Mouse (Mus musculus): ENCODE measurements around the gene Pcx. TPM values are rescaled to one million over a fixed set of nuclear protein-coding genes. Genes with fewer than 3 reads are reported as not detected.
A peak's percentile ranks its signal among the peaks of the same experiment; 100 is the strongest.

Pcx gene
- polyA plus RNA-seq, 1 experiment from 2014 or later: 15.9 TPM

DNA sequence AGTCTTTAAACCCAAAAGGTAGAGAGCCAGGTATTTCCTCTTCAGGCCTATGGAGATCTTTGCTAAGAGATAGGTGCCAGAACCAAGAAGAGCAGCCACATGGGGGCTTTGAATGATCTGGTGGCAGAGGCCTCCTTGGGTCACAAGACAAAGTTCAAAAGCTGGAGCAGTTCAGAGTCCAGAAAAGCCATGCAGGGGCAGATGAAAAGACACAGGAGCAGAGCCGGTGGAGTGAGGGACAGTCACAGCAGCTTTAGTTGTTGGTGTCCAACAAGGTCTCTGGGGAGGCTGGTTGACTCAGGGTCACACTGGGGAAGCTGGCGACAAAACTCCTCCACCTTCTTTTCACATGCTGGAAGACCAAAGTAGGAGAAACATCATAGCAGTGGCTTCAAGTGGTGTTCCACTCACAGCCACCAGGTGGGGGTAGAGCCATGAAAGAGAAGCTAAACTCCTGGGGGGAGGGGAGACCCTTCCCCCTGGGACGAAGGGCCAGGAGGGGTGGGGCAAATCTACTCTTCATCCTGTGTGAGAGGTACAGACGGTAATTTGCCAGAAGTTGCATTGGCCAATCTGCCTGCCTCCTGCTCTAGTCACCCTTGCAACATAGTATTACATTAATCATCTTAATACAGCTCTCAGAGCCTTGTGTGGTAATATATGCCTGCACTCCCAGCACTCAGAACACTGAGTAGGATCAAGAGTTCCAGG, 12.9 kb upstream of the Pcx start:
- Histone ChIP-seq H3K4me1 (replicated peaks) (peaks cover 9% of the 10 kb centered on the region), H3K4me2 (0 out of 2 replicates have a peak overlapping the region, but pooled peaks have one; percentile 14), H3K9me3 (replicated peaks) (no peaks in the 10 kb centered on the region), H3K27ac (ENCODE audit: poor library complexity, severe bottlenecking) (no peak overlapping the region), H3K9ac (no peak overlapping the region), H3K36me3 (no peaks in the 10 kb centered on the region), H3K4me3 (no peak overlapping the region), H3K27me3 (replicated peaks) (no peaks in the 10 kb centered on the region)
- no peak for ATAC-seq (ENCODE audit: insufficient number of reproducible peaks, low FRiP score)
- 3% methylated on average over 4 of the region's 4 CpGs for WGBS

DNA sequence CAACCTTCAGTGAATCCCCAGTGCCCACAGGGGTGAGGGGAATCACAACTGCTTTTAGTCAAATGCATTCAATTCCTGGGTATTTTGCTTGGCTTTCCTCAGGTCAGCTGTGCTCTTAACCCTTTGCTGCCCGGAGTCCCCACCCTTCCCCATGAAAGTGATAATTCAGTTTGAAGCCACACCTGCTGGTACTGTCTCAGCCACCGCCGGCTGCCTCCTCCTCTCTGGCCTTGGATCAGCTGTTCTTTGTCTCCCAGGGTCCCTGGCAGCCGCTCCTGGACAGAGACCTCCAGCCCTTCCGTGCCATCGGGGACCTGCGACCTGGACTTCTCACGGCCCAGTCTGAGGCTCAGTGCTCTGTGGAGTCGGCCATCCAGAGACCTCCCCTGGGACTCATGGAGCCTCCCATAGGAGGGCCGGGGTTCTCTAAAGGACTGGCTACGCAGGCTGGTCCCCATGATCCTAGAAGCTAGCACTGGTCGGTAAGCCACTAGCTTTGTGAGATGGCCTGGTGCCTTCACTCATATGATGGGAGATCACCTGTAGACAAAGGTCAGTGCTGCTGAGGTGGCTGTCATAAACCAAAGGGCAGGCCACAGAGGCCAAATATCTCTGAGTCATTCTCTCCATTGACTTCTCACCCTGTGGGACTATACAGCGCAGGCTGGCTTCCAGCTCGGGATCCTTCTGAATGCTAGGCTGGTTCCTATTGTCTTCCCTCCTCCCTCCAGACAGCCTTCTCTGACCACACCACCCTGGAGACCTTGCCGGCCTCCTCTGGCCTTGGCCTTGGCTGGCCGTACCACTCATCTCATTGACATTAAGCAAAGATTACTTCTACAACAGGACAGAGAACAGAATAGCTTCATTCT, 12.0 kb upstream of the Pcx start, which contains the start of gene 2010003K11Rik:
TSS of gene 2010003K11Rik (minus strand) at position 522 of the 872 bp plus-strand sequence.
- WGBS: 60% methylated on average over 16 of the region's 16 CpGs
- Histone ChIP-seq H3K9ac (no peak within 1 kb of the TSS), H3K36me3 (no peaks in the 10 kb centered on the region), H3K4me2 (0 out of 2 replicates have a peak within 1 kb of the TSS, but pooled peaks have one; percentile 14), H3K27ac (ENCODE audit: poor library complexity, severe bottlenecking) (no peak within 1 kb of the TSS), H3K4me1 (replicated peaks) (peaks cover 13% of the 10 kb centered on the region), H3K4me3 (no peak within 1 kb of the TSS), H3K27me3 (replicated peaks) (no peaks in the 10 kb centered on the region), H3K9me3 (replicated peaks) (no peaks in the 10 kb centered on the region)
- no peak for ATAC-seq (ENCODE audit: insufficient number of reproducible peaks, low FRiP score)

DNA sequence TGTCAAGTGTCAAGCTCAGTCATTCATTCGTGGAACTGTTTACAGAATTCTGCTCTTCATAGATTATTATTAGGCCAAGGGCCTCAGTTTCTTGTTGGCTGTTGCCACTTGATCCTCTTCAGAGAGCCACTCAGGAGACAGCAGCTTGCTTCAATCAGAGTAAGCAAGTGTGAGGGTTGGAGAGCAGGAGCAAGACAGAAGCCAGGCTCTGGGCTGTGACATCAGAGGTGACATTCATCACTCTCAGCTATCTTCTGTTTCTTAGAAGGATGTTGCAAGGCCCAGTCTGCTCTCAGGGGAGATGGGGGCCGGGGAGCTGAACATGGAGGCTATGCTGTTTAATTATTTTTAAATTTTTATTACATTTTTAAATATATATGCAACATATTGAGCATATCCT, 7.6 kb upstream of the Pcx start:
- ATAC-seq (ENCODE audit: insufficient number of reproducible peaks, low FRiP score): no peak
- no peaks in the 10 kb centered on the region for H3K36me3 ChIP-seq

DNA sequence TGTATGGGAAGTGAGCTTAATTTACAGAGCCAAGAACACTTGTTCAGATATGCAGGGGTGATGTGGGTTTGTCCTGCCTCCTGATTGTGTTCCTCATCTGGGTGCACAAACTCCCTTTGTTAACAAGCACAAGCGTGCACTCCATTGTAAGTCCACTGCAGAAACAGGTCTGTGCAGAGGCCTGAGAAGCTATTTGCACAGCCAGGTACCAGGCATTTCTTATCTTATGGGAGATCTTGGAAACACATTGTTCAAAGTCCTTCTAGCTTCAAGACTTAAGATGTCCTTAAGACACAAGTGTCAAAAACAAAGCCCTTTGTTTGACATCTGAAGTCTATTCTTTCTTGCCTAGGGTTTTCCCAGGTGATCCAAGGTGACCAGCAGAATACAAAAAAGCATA, 5.4 kb upstream of the Pcx start:
- Histone ChIP-seq H3K27ac (ENCODE audit: poor library complexity, severe bottlenecking) (no peak overlapping the region), H3K9ac (no peak overlapping the region), H3K4me3 (no peak overlapping the region), H3K36me3 (no peaks in the 10 kb centered on the region), H3K4me2 (no peak overlapping the region), H3K4me1 (replicated peaks) (peaks cover 12% of the 10 kb centered on the region), H3K27me3 (replicated peaks) (no peaks in the 10 kb centered on the region), H3K9me3 (replicated peaks) (no peaks in the 10 kb centered on the region)
- 87% methylated on average over 1 of the region's 1 CpGs for WGBS
- no peak for ATAC-seq (ENCODE audit: insufficient number of reproducible peaks, low FRiP score)

More for the DNA sequence above, 7.6 kb upstream of the Pcx start:
- H3K4me3 ChIP-seq: no peak overlapping the region
- H3K4me1 ChIP-seq (replicated peaks): peaks cover 10% of the 10 kb centered on the region
- H3K27me3 ChIP-seq (replicated peaks): no peaks in the 10 kb centered on the region
- H3K27ac ChIP-seq (ENCODE audit: poor library complexity, severe bottlenecking): no peak overlapping the region
- WGBS: 45% methylated on average over 2 of the region's 2 CpGs
- H3K9me3 ChIP-seq (replicated peaks): no peaks in the 10 kb centered on the region
- H3K4me2 ChIP-seq: no peak overlapping the region
- no peak overlapping the region for H3K9ac ChIP-seq

DNA sequence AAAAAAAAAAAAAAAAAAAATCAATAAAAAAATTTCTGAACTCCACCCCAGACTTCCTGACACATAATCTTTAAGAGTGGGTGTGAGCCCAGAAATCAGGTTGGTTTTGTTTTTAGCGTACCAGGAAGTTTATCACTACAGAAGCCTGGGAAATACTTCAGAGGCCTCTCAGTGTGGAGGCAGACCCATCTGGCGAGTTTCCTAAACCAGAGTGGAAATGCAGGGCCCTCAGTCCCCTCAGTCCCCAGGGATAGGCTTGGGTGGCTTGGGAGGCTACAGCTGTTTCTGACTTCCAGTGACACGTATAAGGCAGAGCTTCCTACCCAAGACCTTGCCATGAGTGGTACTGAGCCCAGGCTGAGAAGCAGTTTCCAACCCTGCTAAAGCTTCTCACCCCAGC, 2.5 kb upstream of the Pcx start:
- Histone ChIP-seq H3K4me3 (no peak overlapping the region), H3K27me3 (replicated peaks) (0 out of 2 replicates have a peak, but pooled peaks cover 3% of the 10 kb centered on the region), H3K9me3 (replicated peaks) (no peaks in the 10 kb centered on the region), H3K4me1 (replicated peaks) (peaks cover 13% of the 10 kb centered on the region), H3K9ac (no peak overlapping the region), H3K4me2 (no peak overlapping the region), H3K36me3 (no peaks in the 10 kb centered on the region), H3K27ac (ENCODE audit: poor library complexity, severe bottlenecking) (no peak overlapping the region)
- WGBS: 69% methylated on average over 3 of the region's 3 CpGs
- ATAC-seq (ENCODE audit: insufficient number of reproducible peaks, low FRiP score): no peak

DNA sequence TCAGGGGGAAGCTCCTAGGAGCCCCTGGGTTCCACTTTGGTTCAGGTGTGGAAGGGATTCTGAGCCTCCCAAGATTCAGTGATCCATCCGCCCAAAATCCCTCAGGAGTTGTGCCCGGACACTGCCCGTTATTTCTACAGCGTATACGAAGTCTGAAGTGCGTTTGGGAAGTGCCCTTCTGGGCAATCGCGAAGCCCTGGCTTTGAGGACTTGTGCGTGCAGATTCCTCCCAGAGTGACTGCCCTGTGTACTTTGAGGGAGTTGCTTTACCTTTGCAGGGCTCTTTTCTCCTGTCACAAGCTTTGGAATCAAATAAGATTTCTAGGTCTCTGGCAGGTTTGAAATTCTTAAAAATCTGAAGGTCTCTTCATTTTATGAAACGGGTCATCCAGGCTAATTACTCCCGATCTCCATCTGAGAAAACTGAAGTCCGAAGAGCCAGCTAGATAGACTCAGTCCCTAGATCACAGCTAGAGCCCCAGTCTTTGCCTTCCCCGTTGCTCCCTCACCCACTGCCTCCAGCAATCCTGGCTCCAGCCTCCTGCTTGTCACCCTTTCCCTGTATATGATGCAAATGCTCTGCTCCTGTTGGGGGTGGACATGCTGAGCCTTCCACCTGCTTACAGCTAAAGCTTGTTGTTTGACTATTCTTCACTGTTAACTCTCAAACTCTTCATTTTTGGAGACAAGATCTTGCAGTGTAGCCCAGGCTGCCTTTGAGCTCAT, 1.0 kb downstream of the Pcx start:
- Histone ChIP-seq H3K4me2 (peak overlapping the region; percentile 90), H3K9ac (peak overlapping the region; percentile 67), H3K27me3 (replicated peaks) (0 out of 2 replicates have a peak, but pooled peaks cover 3% of the 10 kb centered on the region), H3K4me3 (peak overlapping the region; percentile 84), H3K9me3 (replicated peaks) (no peaks in the 10 kb centered on the region), H3K4me1 (replicated peaks) (peaks cover 24% of the 10 kb centered on the region), H3K27ac (ENCODE audit: poor library complexity, severe bottlenecking) (no peak overlapping the region), H3K36me3 (no peaks in the 10 kb centered on the region)
- 9% methylated on average over 13 of the region's 13 CpGs for WGBS
- ATAC-seq (ENCODE audit: insufficient number of reproducible peaks, low FRiP score): no peak

DNA sequence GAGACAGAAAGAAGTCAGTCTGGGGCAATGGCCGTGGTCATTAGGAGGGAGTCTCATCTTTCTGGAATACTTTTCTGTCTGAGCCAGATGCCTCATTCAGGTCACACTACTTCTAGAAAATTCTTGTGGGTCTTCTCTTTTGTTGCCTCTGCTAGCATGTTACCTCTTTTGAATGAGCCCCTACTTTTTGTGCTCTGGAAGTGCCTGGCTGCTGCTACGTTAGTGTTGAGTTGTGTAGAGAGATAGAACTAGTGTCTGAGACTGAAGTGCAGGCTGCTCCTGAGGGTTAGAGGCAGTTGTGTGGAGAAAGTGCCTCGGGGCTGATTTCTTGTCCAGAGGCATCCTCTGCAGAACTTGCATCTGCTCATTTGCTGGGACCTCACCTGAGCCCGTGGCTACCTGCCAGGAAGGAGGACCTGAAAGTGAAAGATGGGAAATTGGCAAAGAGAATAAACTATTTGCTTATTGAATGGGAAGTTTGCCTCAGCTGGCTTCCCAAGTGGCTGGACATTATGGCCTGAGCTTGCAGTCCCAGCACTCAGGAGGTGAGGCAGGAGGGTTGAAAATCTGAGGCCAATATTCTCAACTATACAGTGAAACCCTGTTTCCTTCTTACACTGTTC, 3.1 kb downstream of the Pcx start:
- Histone ChIP-seq H3K9me3 (replicated peaks) (no peaks in the 10 kb centered on the region), H3K4me1 (replicated peaks) (peaks cover 26% of the 10 kb centered on the region)
- WGBS: 67% methylated on average over 4 of the region's 4 CpGs

DNA sequence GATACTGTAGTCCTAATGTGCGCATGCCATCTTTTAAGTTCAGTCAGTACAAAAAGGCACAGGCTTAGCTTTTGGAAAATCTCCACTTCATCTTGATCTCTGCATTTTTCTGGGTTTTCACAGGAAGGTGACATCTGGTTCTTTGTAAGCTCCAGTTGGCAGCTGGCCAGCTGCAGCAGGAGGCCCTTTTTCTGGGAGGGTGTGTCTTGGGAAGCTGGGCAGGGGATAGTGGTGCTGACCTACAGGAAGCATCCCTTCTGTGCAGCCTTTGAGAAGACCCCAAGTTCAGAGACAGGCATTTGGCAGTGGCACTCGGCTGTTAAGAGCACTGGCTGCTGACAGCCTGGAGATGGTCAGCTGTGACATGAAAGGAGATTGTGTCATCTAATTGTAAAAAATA, 5.5 kb downstream of the Pcx start:
- H3K4me3 ChIP-seq: no peak overlapping the region
- peaks cover 19% of the 10 kb centered on the region for H3K4me1 ChIP-seq (replicated peaks)
- no peak overlapping the region for H3K4me2 ChIP-seq
- H3K36me3 ChIP-seq: no peaks in the 10 kb centered on the region
- H3K9me3 ChIP-seq (replicated peaks): no peaks in the 10 kb centered on the region
- WGBS: 36% methylated on average over 2 of the region's 2 CpGs
- no peak overlapping the region for H3K27ac ChIP-seq (ENCODE audit: poor library complexity, severe bottlenecking)
- no peak for ATAC-seq (ENCODE audit: insufficient number of reproducible peaks, low FRiP score)
- no peak overlapping the region for H3K9ac ChIP-seq
- 0 out of 2 replicates have a peak, but pooled peaks cover 3% of the 10 kb centered on the region for H3K27me3 ChIP-seq (replicated peaks)

More for the DNA sequence above, 3.1 kb downstream of the Pcx start:
- Histone ChIP-seq H3K4me3 (no peak overlapping the region), H3K9ac (no peak overlapping the region), H3K36me3 (no peaks in the 10 kb centered on the region), H3K27ac (ENCODE audit: poor library complexity, severe bottlenecking) (no peak overlapping the region), H3K4me2 (no peak overlapping the region), H3K27me3 (replicated peaks) (0 out of 2 replicates have a peak, but pooled peaks cover 3% of the 10 kb centered on the region)
- ATAC-seq (ENCODE audit: insufficient number of reproducible peaks, low FRiP score): no peak

DNA sequence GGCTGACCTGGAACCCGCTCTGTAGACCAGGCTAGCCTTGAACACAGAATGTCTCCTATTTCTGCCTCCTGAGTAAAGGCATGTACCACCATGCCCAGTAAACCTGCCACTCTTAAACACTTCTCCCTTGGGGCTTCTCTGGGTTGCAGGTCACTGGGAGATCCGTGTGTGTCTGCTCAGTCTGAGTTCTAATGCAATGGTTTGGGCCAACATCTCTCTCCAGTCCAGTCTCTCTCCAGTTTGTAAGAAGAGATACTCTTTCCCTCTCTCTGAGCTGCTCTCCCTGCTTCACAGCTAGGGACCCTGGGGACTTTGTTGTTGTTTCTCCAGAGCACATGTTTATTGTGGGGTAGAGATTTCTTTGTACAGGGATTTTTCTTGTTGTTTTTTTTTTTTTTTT, 6.0 kb downstream of the Pcx start:
- Histone ChIP-seq H3K27me3 (replicated peaks) (0 out of 2 replicates have a peak, but pooled peaks cover 3% of the 10 kb centered on the region), H3K4me1 (replicated peaks) (peaks cover 14% of the 10 kb centered on the region), H3K4me2 (no peak overlapping the region), H3K27ac (ENCODE audit: poor library complexity, severe bottlenecking) (no peak overlapping the region), H3K9me3 (replicated peaks) (no peaks in the 10 kb centered on the region), H3K36me3 (no peaks in the 10 kb centered on the region), H3K9ac (no peak overlapping the region), H3K4me3 (no peak overlapping the region)
- ATAC-seq (ENCODE audit: insufficient number of reproducible peaks, low FRiP score): no peak
- 78% methylated on average over 2 of the region's 2 CpGs for WGBS

DNA sequence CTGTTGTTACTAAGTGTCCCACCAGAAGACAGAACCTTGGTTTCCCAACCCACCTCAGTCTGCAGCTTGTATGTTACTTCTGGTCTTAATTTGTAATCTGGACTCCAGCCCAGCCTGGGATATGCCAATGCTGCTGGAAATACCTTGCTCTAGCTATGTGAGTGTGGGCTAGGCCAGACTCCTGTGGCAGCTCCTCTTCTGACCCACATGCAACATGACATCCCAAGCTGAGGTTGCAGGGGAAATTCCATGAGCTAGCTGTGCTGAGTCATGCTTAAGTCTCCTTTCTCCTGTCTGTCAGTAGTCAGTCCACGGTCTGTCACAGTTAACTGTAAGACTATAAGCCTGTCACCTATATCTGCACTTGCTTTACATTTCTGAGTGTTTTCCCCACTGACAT, 7.2 kb downstream of the Pcx start:
- WGBS: 72% methylated on average over 1 of the region's 1 CpGs

More for the DNA sequence above, 7.2 kb downstream of the Pcx start:
- Histone ChIP-seq H3K4me1 (replicated peaks) (peaks cover 14% of the 10 kb centered on the region), H3K9me3 (replicated peaks) (no peaks in the 10 kb centered on the region), H3K4me2 (no peak overlapping the region), H3K27me3 (replicated peaks) (no peaks in the 10 kb centered on the region), H3K27ac (ENCODE audit: poor library complexity, severe bottlenecking) (no peak overlapping the region), H3K9ac (no peak overlapping the region), H3K4me3 (no peak overlapping the region), H3K36me3 (no peaks in the 10 kb centered on the region)
- no peak; the same call in 1 of the 2 replicates for ATAC-seq (ENCODE audit: insufficient number of reproducible peaks, low FRiP score)
